Mouse (Mus musculus) spleen, adult 2 months (tissue): Measurements from ENCODE around the gene D430042O09Rik.

Source experiments
- CTCF ChIP-seq: fragments of 200-500 bp; IDR thresholded peaks from 2 replicates; pipeline ENCODE4 v1.5.1; 2011; ENCODE audit warnings: mild to moderate bottlenecking, inconsistent platforms; ENCODE audit not compliant: insufficient read depth, insufficient read length, insufficient replicate concordance; ENCODE audit errors: extremely low read depth
- POLR2A ChIP-seq: fragments of 200-500 bp; IDR thresholded peaks from 2 replicates; pipeline ENCODE4 v1.6.1; 2011; ENCODE audit warnings: low read depth, low read length, inconsistent platforms

DNA sequence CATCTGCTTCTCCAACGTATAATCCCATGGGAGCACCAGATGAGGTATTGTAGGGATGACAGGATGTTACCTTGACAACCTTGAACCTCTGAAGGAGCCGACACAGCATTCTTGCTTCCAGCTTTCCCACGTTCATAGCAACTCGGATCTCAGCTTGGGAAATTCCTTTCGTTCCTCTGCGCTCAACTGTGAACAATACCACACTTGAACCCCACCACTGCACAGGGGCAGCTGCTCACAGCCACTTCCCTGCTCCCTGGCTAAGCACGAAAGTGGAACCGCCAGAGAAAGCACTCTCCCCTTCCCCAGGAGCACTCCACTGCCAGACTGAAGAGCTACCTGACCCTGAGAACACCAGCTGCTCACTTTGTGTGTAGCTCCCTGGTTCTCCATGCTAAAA, 28.9 kb upstream of the D430042O09Rik start:
- no peak for TF ChIP-seq CTCF
- TF ChIP-seq POLR2A = no peak
